Mouse (Mus musculus) kidney, adult 18-20 months (tissue): ENCODE data around the gene H2-Q2.
A peak's percentile ranks its signal among the peaks of the same experiment; 100 is the strongest.
"Not testable (repeated sequence)": the region's sequence is repeated elsewhere in the genome, so short reads cannot be mapped to it uniquely, and the experiment has no call there.

Experiments
- DNase-seq: peaks from one replicate; pipeline ENCODE4 v3.0.0; 2021

H2-Q2 gene

DNA sequence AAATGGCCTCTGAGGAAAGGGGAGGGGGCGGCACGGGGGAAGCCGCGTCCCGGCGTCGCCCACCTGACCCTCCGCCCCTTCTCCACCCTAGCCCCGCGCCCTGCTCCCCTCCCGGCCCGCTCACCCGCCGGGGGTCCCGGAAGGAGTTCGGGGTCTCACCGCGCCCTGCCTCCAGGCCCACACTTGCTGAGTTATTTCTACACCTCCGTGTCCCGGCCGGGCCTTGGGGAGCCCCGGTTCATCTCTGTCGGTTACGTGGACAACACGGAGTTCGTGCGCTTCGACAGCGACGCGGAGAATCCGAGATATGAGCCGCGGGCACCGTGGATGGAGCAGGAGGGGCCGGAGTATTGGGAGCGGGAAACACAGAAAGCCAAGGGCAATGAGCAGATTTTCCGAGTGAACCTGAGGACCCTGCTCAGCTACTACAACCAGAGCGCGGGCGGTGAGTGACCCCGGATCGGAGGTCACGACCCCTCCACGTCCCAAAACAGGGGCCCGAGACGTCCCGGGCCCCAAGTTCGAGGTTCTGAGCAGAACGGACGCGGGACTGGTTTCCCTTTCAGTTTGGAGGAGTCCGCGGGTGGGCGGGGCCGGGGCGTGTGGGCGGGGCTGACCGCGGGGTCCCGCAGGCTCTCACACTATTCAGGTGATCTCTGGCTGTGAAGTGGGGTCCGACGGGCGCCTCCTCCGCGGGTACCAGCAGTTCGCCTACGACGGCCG lies 37.8 kb downstream of the H2-Q2 start:
- DNase-seq, result peak; percentile 62

DNA sequence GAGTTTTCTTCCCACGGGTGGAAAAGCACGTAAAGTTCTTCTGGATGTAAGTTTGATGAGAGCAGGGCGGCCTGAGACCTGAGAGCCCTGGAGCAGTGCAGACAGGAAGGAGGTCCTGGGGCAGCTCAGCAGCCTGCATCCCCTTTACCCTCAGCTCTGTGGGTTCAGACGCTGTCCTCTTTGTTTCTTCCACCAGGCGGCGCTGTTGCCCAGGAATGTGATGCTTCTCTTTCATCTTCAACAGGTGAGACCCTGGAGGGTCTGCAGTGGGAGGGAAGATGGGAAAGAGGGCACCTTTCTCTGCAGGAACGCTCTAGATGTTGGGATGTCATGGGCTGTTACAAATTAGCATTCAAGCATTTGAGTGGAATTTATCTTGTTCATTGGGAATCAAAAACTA lies 47.8 kb downstream of the H2-Q2 start:
- DNase-seq, result peak; percentile 29

DNA sequence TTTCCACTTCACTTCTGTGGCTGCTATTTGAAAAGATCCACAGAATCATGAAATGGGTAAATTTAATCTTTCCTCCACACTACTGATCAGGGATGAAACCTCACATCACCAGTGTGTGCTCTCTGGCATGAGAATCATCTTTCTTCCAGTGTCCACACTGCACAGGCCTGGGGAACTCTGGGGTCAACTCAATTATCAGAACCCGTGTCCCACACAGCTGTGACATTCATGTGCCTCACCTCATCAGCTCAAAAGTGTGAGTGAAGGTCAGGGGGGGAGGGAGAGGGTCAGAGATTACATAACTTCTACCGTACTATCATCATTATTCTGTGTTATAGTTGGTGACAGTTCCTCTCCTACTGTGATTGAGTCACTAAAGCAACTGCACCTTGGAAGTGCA lies 50.6 kb downstream of the H2-Q2 start:
- DNase-seq, result not testable (repeated sequence)

GRCm38 (mm10) chr17:35393864-35394800 lies 52.1 kb downstream of the H2-Q2 start:
- peak; percentile 17 for DNase-seq
